Mouse (Mus musculus): ENCODE data around the gene Mrps7.

The Mrps7 gene

DNA sequence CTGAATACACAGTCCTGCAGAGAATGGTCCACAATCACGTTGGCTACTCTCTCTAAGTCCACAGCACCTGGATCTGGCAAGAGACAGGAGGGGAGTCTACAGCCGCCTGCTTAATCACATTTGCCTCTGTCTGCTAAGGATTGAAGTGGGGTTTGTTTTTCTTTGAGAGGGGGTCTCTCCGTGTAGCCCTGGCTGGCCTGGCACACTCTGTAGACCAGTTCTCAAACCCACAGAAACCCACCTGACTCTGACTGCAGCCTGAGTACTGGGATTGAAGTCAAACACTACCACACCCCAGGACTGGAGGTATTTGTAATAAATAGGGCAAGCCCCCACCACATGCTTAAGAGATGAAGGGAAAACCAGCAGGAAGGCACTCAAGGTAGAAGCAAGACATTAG lies 5.9 kb downstream of the Mrps7 start:
- WGBS = 69% methylated on average over 3 of the region's 3 CpGs

DNA sequence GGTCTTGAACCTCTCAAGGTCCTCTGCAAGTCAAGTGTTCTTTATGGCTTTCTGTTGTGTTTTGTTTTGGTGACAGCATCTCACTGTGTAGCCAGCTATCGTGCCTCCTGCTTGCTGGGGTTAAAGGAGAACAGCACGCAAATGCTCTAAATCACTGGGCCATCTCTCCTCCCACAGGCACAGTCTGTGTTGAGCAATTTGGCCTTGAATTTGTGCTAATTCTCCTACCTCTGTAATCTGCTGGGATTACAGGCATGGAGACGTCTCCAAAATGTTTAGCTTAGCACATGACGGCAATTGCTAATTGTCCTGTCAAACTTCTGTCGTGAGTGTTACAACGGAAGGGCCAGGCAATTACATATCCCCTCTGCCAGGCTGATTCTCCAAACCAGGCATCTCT lies 7.4 kb downstream of the Mrps7 start:
- 67% methylated on average over 6 of the region's 6 CpGs for WGBS

- WGBS = under 1% methylated on average over 13 of the region's 13 CpGs
Measured at GRCm38 (mm10) chr11:115612059-115612409, 8.3 kb downstream of the Mrps7 start.

DNA sequence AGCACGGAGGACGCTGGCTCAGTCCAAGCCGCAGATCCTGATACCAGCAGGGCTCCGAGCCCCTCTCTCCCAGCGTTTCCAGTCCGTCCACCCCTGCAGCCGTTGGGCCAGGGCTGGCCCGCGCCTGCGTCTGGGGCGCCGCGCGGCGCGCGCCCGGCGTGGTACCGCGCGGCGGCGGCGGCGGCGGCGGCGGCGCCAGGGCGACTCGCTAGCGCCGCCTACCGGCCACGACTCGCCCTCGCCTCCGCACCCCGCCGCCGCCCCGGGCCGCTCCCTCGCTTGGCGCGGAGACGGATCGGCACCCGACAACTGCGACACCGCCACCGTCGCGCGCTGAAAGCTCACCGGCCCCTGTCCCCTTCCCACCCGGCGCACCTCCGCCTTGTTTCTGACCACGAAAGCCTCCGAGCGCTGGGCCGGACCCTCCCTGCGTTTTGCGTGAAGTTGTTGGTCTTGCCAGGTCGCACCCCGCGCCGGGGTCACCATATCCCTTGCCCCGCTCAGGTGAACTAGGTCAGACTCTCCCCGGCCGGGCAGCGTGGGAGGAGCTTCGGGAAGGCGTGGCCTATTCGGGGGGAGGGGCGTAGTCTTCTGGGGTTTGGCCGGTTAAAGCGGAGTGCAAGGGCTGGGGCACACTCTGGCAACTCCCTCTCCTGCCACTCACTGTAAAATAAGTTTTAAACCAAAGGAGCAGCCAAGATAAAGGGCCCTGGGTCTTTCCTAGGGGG lies 8.8 kb downstream of the Mrps7 start, which contains the start of gene Mif4gd:
Gene Mif4gd (minus strand): TSS at position 560 of the 728 bp plus-strand sequence.
- under 1% methylated on average over 67 of the region's 80 CpGs for WGBS

- WGBS = 2% methylated on average over 16 of the region's 16 CpGs
Measured at GRCm38 (mm10) chr11:115613138-115613945, 9.6 kb downstream of the Mrps7 start.

DNA sequence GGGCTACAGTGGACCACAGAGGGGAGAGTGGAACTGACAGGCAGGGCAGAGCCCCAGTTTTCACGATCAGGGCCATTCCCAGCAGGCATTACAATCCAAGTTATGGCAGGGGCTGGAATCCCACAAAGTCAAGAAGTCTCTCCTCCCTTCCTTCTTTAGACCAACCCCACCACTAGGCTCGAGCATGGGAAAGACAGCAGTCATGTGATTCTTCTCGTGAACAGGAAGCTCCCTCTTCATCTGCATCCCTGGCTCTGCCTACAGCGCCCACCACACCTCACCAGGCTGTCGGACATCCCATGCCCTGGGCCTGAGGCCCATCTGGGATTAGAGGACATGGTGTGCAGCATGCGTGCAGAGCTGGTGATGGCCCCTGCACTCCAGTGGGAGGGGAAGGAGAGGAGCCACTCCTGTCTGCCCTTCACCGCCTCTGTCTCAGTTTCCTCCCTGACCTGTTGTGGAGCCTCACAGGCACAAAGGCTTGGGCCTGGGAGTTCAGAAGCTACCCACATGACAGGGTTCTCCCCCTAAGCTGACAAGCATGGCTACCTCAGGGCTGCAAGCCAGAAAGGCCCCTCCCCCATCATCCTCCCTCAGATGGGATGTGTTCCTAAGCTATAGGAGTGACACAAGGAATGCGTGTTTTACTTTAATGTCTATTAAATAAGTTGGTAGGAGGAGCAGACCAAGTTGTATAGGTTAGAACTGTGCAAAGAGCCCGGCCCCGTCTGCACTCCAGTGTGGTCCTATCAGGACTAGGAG lies 10.8 kb downstream of the Mrps7 start:
- 83% methylated on average over 10 of the region's 10 CpGs for WGBS

DNA sequence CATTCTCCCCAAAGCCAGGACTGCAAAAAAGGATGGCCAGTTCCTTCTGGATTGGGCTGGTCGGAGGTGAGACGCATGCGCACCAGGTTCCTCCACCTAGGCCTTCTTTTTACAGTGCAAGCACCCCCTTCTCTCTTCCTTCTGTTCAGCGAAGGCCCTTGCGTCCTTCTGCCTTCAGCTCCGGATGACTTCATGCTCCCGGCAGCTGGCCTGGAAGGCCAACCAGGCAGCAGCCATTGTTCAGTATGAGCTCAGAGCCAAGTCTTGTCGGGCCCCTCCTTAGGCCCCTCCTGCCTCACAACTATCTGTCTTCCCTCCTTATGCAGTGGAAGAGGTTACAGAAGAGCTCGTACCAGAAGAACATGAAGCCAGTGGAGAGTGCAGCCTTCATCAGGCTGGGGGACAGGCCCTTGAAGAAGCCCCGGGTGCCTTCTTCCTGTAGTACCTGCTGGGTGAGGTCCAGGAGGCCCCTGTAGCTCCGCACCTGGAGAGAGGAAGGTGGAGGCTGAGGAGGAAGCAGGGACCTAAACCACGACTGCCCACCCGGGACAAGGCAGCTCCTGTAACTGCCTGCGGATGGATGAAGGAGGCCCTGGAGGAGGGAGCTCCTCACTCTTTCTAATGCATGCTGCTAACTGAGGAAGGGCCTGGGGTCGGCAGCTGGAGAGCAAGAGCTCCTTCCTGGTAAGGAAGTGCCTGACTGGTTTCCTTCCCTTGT lies 11.5 kb downstream of the Mrps7 start:
- WGBS = 77% methylated on average over 15 of the region's 15 CpGs

- WGBS = 80% methylated on average over 6 of the region's 6 CpGs
Measured at GRCm38 (mm10) chr11:115615875-115616274, 12.2 kb downstream of the Mrps7 start.

- 96% methylated on average over 7 of the region's 7 CpGs for WGBS
Measured at GRCm38 (mm10) chr11:115616371-115616770, 12.6 kb downstream of the Mrps7 start.

GRCm38 (mm10) chr11:115616893-115617292 lies 13.2 kb downstream of the Mrps7 start:
- WGBS = 87% methylated on average over 6 of the region's 6 CpGs

- WGBS = 85% methylated on average over 2 of the region's 2 CpGs
Measured at GRCm38 (mm10) chr11:115618001-115618400, 14.3 kb downstream of the Mrps7 start.

GRCm38 (mm10) chr11:115618732-115619516 lies 15.2 kb downstream of the Mrps7 start:
- WGBS = 84% methylated on average over 16 of the region's 16 CpGs

DNA sequence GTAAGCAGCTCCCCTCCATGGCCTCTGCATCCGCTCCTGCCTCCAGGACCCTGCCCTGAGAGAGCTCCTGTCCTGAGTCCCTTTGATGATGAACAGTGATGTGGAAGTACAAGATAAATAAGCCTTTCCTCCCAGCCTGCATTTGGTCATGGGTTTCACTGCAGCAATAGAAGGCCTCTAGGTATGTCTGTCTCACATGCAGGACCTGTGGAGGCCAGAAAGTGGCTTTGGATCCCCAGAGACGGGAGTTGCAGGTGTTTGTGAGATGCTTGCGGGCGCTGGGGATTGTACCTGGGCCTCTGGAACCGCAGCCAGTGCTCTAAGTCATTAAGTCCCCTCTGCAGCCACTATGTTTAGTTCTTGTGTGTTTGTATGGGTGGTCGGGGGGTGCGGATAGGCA lies 16.2 kb downstream of the Mrps7 start:
- 95% methylated on average over 7 of the region's 7 CpGs for WGBS

DNA sequence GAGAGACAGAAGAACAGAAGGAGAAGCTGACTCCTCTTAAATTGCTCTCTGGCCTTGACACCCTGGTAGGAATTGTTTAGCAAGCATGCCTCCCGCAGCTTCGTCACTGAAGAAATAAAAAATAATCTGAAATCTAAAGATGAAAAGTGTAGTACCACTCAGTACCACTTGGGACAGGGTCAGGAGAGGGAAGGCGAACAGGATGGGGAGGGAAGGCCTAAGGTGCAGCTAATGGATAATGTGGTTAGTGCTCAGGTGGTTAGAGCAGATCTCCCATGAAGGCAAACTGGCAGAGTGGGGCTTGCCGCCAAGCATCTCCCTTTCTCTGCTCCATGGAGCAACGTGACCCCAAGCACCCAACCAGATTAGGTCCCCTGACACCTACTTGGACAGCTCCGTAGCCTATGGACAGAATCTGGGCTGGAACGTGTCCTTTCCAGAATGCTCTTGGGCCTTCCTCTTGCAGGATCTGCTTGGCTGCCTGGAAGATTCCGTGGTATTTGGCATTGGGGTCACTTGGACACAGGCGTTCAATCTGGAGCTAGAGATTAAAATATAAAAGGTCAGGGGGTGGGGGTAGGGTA lies 19.9 kb downstream of the Mrps7 start:
- 73% methylated on average over 9 of the region's 9 CpGs for WGBS

GRCm38 (mm10) chr11:115625877-115626276 lies 22.2 kb downstream of the Mrps7 start:
- WGBS = 77% methylated on average over 9 of the region's 9 CpGs

- 46% methylated on average over 11 of the region's 11 CpGs for WGBS
Measured at GRCm38 (mm10) chr11:115626824-115627616, 23.3 kb downstream of the Mrps7 start.

DNA sequence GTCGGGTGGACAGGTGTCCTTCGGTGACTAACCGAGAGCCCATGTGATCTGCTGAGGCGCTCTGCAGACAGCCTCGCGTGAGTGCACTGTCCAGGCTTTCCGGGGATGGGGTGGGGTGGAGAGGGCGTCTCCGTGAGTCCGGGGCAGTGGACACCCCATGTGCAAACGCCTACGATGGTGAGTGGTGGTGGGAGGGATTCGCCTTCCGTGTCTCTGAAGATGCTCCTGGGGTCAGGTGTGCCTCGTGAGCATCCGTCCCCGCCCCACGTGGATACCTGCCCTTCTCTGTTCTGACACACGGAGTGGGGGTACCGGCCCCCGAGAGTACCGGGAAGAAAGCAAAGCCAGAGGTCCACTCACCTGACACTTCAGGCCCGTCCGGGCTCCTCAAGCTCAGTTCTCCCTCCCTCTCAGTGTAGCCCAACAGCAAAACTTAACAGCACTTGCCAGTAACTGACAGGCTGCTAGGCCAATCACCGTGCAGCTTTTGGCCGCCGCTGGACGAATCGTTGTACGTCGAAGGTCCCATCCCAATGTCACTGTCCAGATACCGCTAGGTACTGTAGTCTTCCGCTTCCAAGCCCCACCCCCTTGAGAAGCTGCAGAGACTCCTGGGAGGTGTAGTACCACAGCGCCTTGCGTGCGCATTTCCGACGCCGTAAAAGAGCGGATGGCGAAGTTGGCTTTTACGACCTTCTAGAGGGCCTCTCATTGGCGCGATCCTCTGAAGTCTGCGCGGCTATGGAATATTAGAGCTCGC lies 24.2 kb downstream of the Mrps7 start, which contains the start of gene Slc25a19:
Gene Slc25a19 (minus strand): TSS at position 591 of the 760 bp plus-strand sequence.
- under 1% methylated on average over 47 of the region's 47 CpGs for WGBS

DNA sequence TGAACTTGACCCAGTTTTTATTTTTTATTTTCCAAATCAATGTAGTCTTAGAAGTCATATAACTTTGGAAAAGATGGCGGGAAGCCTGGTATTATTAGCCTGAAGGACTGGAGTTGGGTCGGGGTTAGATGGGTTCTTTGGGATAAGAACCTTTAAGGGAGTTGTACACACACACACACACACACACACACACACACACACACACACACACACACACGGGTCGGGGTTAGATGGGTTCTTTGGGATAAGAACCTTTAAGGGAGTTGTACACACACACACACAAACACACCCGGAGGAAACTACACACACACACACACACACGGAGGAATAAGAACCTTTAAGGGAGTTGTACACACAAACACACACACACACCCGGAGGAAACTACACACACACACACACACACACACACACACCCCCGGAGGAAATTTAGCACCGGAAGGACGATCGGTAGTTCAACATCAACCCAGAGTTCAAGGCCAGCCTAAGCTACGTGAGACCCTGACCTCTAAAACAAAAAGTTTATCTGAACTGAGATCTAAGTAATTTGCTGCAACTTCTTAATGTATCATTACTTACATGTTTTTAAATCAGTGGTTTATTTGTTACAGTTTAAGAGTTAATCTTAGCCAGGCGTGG lies 24.9 kb downstream of the Mrps7 start:
- WGBS = 48% methylated on average over 13 of the region's 13 CpGs
